In the genomic region with DNA sequence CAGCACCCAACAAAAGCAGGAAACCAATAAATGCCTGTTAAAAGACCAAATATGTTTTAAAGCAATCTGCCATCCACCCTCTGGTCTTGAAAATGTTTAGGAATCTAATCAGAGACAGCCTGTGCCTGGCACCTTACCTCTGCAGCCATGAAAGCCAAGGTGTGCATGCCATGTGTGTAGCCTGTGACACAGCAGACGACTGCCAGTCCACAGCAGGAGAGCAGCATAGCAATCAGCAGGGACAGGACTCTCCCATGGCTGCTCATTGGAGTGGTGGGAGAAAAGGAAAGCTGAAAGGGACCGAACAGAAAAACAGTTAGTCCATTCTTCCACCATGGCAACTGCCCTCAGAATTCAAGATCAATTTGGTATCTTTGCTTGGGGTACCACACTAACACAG, we compare ENCODE assay signal across 18 mouse cellular contexts. TPM values are rescaled to one million over a fixed set of nuclear protein-coding genes. Genes with fewer than 3 reads are reported as not detected.
DNase-seq lines count a peak whose midpoint lies in the region.
"Had no signal": no experiment of that assay in that cellular context is flagged by ENCODE, and none has a peak within 500 bp of the region (broad histone marks: within the 10 kb centered on the region; RNA-seq: fewer than 3 reads in every experiment).

No protein-coding gene starts in this region.

- H3K9me3 ChIP-seq in heart, embryonic 10.5 days = no peaks in the 10 kb centered on the region
- H3K9me3 ChIP-seq: G1E had no signal

- intact Hi-C loops in heart, postnatal 10 days (cut with DNase I) = no loop called here

- H3K27ac ChIP-seq in heart, embryonic 10.5 days = no peak overlapping the region

- peaks cover 64% of the 10 kb centered on the region for H3K36me3 ChIP-seq in heart, embryonic 10.5 days

- H3K27me3 ChIP-seq in heart, embryonic 10.5 days (ENCODE audit: insufficient read depth, poor library complexity, severe bottlenecking) = no peaks in the 10 kb centered on the region
- H3K27me3 ChIP-seq: CH12.LX, Patski had no signal

- WGBS in heart, embryonic 10.5 days = 95% methylated on average over 2 of the region's 2 CpGs

- DNase-seq in cerebellum, postnatal 14 days = peak; percentile 28 to 51
- DNase-seq in cerebellum, adult 9-10 months = no peak
- DNase-seq in cerebellum, postnatal 25 days = peak; percentile 37 to 55
- DNase-seq in cerebellum, adult 11-12 months = no peak
- peak; percentile 42 for DNase-seq in heart, embryonic 10.5 days (ENCODE audit: low spot score)
- no peak for DNase-seq in heart, postnatal 10 days
- DNase-seq: adrenal gland, adult 2 months; adrenal gland, adult 8-10 months; adrenal gland, postnatal 10 days; adrenal gland, postnatal 14 days; adrenal gland, postnatal 25 days; adrenal gland, postnatal 36 days; B cell, adult 2 months; cerebellum, adult 11 months; cerebellum, adult 18-20 months had no signal

- no peaks in the 10 kb centered on the region for H3K4me1 ChIP-seq in heart, embryonic 10.5 days

- no peak overlapping the region for H3K4me3 ChIP-seq in heart, embryonic 10.5 days

RNA-seq across cellular contexts. Expression of a gene that starts 13.7 kb away (rescaled TPM):
- polyA plus RNA-seq in heart, embryonic 10.5 days (2016; fragmentation: Nextera tagmentation; extraction: Ambion mirVana) = 52.1 and 57.9 TPM in 2 replicates
- 100 to 1,000 TPM; 125 to 126 TPM for total RNA-seq in heart, postnatal 10 days (2021)

RNA-seq across cellular contexts. Expression of a gene that starts 37.9 kb away (rescaled TPM):
- polyA plus RNA-seq in heart, embryonic 10.5 days (2016; fragmentation: Nextera tagmentation; extraction: Ambion mirVana) = 96.4 and 110 TPM in 2 replicates
- 10 to 100 TPM; 36.7 to 43.2 TPM for total RNA-seq in heart, postnatal 10 days (2021)

RNA-seq across cellular contexts. Expression of a gene that starts 38.0 kb away (rescaled TPM):
- 13.6 and 14.0 TPM in 2 replicates for polyA plus RNA-seq in heart, embryonic 10.5 days (2016; fragmentation: Nextera tagmentation; extraction: Ambion mirVana)
- total RNA-seq in heart, postnatal 10 days (2021) = 10 to 100 TPM; 25.0 to 26.2 TPM

Comparison
In these comparisons a context has a peak if more than half of its experiments do, and no peak if none do; other contexts are left out.
1. DNase-seq: peak in cerebellum, postnatal 14 days (2 of 2), cerebellum, postnatal 25 days (2 of 2) and heart, embryonic 10.5 days (single experiment); none in cerebellum, adult 9-10 months (single experiment), cerebellum, adult 11-12 months (single experiment) and heart, postnatal 10 days (0 of 2).